Mouse (Mus musculus): ENCODE measurements around the gene Olfr110. TPM values are rescaled to one million over a fixed set of nuclear protein-coding genes. Genes with fewer than 3 reads are reported as not detected.

The Olfr110 gene
- polyA plus RNA-seq, 1 experiment from 2014 or later: 0.16 TPM

Other genes starting within 250 kb of the Olfr110 start
- gene Olfr98, start 228.7 kb upstream of the Olfr110 start, polyA plus RNA-seq (2015; fragmentation: Nextera tagmentation; extraction: Ambion mirVana): not detected in 2 replicates
- gene H2-M3, start 222.2 kb upstream of the Olfr110 start, polyA plus RNA-seq (2015; fragmentation: Nextera tagmentation; extraction: Ambion mirVana): 1.7 and 2.6 TPM in 2 replicates
- gene Olfr99, start 209.0 kb upstream of the Olfr110 start, polyA plus RNA-seq (2015; fragmentation: Nextera tagmentation; extraction: Ambion mirVana): 0.16 TPM in 1 of 2 replicates, not detected in the other
- gene Olfr101, start 188.2 kb upstream of the Olfr110 start, polyA plus RNA-seq (2015; fragmentation: Nextera tagmentation; extraction: Ambion mirVana): 0.17 TPM in 1 of 2 replicates, not detected in the other
- 0.15 and 0.21 TPM in 2 replicates for gene Olfr102, start 175.4 kb upstream of the Olfr110 start, polyA plus RNA-seq (2015; fragmentation: Nextera tagmentation; extraction: Ambion mirVana)
- 0.11 TPM in 1 of 2 replicates, not detected in the other for gene Olfr103, start 152.8 kb upstream of the Olfr110 start, polyA plus RNA-seq (2015; fragmentation: Nextera tagmentation; extraction: Ambion mirVana)
- gene Olfr104-ps, start 132.9 kb upstream of the Olfr110 start, polyA plus RNA-seq (2015; fragmentation: Nextera tagmentation; extraction: Ambion mirVana): 0.05 TPM in 1 of 2 replicates, not detected in the other
- not detected in 2 replicates for gene Olfr105-ps, start 113.4 kb upstream of the Olfr110 start, polyA plus RNA-seq (2015; fragmentation: Nextera tagmentation; extraction: Ambion mirVana)
- 0.12 TPM in 1 of 2 replicates, not detected in the other for gene Olfr106-ps, start 102.1 kb upstream of the Olfr110 start, polyA plus RNA-seq (2015; fragmentation: Nextera tagmentation; extraction: Ambion mirVana)
- gene Olfr107, start 93.2 kb upstream of the Olfr110 start, polyA plus RNA-seq (2015; fragmentation: Nextera tagmentation; extraction: Ambion mirVana): 0.07 and 0.17 TPM in 2 replicates
- not detected in 2 replicates for gene Olfr108, start 47.0 kb upstream of the Olfr110 start, polyA plus RNA-seq (2015; fragmentation: Nextera tagmentation; extraction: Ambion mirVana)
- gene Olfr109, start 33.6 kb upstream of the Olfr110 start, polyA plus RNA-seq (2015; fragmentation: Nextera tagmentation; extraction: Ambion mirVana): not detected in 2 replicates
- gene H2-M2, start 8.9 kb upstream of the Olfr110 start, polyA plus RNA-seq (2015; fragmentation: Nextera tagmentation; extraction: Ambion mirVana): not detected in 2 replicates
- not detected in 2 replicates for gene Olfr111, start 15.6 kb downstream of the Olfr110 start, polyA plus RNA-seq (2015; fragmentation: Nextera tagmentation; extraction: Ambion mirVana)
- gene Olfr112, start 77.0 kb downstream of the Olfr110 start, polyA plus RNA-seq (2015; fragmentation: Nextera tagmentation; extraction: Ambion mirVana): not detected in 2 replicates
- gene Olfr113, start 85.2 kb downstream of the Olfr110 start, polyA plus RNA-seq (2015; fragmentation: Nextera tagmentation; extraction: Ambion mirVana): not detected in 2 replicates
- not detected in 2 replicates for gene Olfr114, start 100.3 kb downstream of the Olfr110 start, polyA plus RNA-seq (2015; fragmentation: Nextera tagmentation; extraction: Ambion mirVana)
- gene Olfr115, start 134.6 kb downstream of the Olfr110 start, polyA plus RNA-seq (2015; fragmentation: Nextera tagmentation; extraction: Ambion mirVana): 0.21 TPM in 1 of 2 replicates, not detected in the other
- gene Olfr116, start 134.7 kb downstream of the Olfr110 start, polyA plus RNA-seq (2015; fragmentation: Nextera tagmentation; extraction: Ambion mirVana): 0.11 TPM in 1 of 2 replicates, not detected in the other
- not detected in 2 replicates for gene Olfr117, start 171.3 kb downstream of the Olfr110 start, polyA plus RNA-seq (2015; fragmentation: Nextera tagmentation; extraction: Ambion mirVana)
- gene Olfr118, start 174.5 kb downstream of the Olfr110 start, polyA plus RNA-seq (2015; fragmentation: Nextera tagmentation; extraction: Ambion mirVana): not detected in 2 replicates
- gene Olfr119, start 204.1 kb downstream of the Olfr110 start, polyA plus RNA-seq (2015; fragmentation: Nextera tagmentation; extraction: Ambion mirVana): not detected in 2 replicates
- not detected in 2 replicates for gene Olfr120, start 229.3 kb downstream of the Olfr110 start, polyA plus RNA-seq (2015; fragmentation: Nextera tagmentation; extraction: Ambion mirVana)